In the genomic region with DNA sequence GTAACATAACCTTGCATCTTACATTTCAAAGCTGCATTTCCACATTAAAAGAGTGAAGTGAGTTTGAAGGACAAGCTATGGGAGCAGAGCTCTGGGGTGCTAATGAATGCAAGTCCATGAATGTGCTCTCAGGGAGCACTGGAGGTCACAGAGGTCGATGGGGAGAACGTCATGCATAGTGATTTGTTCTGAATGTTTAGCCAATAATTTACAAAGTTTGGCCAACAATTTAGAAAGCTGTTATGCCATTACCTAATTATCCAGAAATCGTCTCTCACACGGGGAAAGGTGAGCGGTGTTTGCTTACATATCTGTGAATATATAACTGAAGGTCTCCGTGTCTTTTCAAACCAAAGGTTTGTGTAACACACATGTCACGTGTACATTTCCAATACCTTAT, we compare ENCODE assay signal across 18 mouse cellular contexts. TPM values are rescaled to one million over a fixed set of nuclear protein-coding genes. Genes with fewer than 3 reads are reported as not detected.
DNase-seq lines count a peak whose midpoint lies in the region; TF ChIP-seq lines count a peak whose summit lies in the region.
"Had no signal": no experiment of that assay in that cellular context is flagged by ENCODE, and none has a peak within 500 bp of the region (broad histone marks: within the 10 kb centered on the region; RNA-seq: fewer than 3 reads in every experiment).

No protein-coding gene starts in this region.

- H3K4me1 ChIP-seq in liver, adult 2 months (ENCODE audit: control insufficient read depth, insufficient read depth, low read length) = peaks cover 6% of the 10 kb centered on the region

- H3K27me3 ChIP-seq in liver, adult 2 months (ENCODE audit: control insufficient read depth, insufficient read depth, low read length) = no peaks in the 10 kb centered on the region
- H3K27me3 ChIP-seq: heart, embryonic 13.5 days had no signal

- DNase-seq in cerebellum, adult 9-10 months = peak; percentile 16
- DNase-seq in cerebellum, adult 11-12 months = no peak
- DNase-seq in liver, adult 2 months (ENCODE audit: extremely low read depth, low read depth, low spot score) = peak; percentile 96
- DNase-seq in liver = no peak
- DNase-seq in kidney, postnatal 14 days = peak; percentile 88
- DNase-seq in right cerebral cortex, postnatal 36 days (ENCODE audit: low spot score in 2 of 2) = no peak
- DNase-seq in gastrocnemius, adult 8-10 months (ENCODE audit: low spot score in 2 of 2) = no peak
- DNase-seq: adrenal gland, postnatal 10 days; B cell, adult 2 months; cerebellum, adult 18-20 months; cerebellum, postnatal 10 days; gastrocnemius, adult 2 months; gastrocnemius, postnatal 36 days; heart, adult 11 months; heart, postnatal 36 days had no signal

- no peak overlapping the region for H3K27ac ChIP-seq in liver, adult 2 months (replicated peaks; ENCODE audit: insufficient read depth, low read depth, low read length)
- H3K27ac ChIP-seq: embryonic facial prominence, embryonic 10.5 days; gastrocnemius, adult 2 months; heart, embryonic 13.5 days had no signal

- no peak for TF ChIP-seq POLR2A in liver, adult 2 months (IDR thresholded peaks at IDR 0.05; ENCODE audit: extremely low read depth, insufficient read depth, low read length)

- H3K9ac ChIP-seq in liver, adult 2 months (ENCODE audit: low read depth, low read length) = no peak overlapping the region
- H3K9ac ChIP-seq: heart, embryonic 13.5 days had no signal

- H3K36me3 ChIP-seq in liver, adult 2 months (ENCODE audit: control insufficient read depth, insufficient read depth, low read length) = no peaks in the 10 kb centered on the region
- H3K36me3 ChIP-seq: embryonic facial prominence, embryonic 10.5 days; G1E; heart, embryonic 13.5 days had no signal

- H3K4me3 ChIP-seq in liver, adult 2 months (ENCODE audit: insufficient read depth, low read depth, low read length) = no peak overlapping the region
- H3K4me3 ChIP-seq: embryonic facial prominence, embryonic 10.5 days; gastrocnemius, adult 2 months; heart, embryonic 13.5 days had no signal

- H3K79me2 ChIP-seq in liver, adult 2 months (ENCODE audit: control insufficient read depth, insufficient read depth, low read length) = no peaks in the 10 kb centered on the region

- WGBS in liver, adult 2 months = 29% methylated on average over 7 of the region's 7 CpGs

- TF ChIP-seq CTCF in liver, adult 2 months (IDR thresholded peaks at IDR 0.05; ENCODE audit: low read depth, low read length) = no peak

RNA-seq across cellular contexts. Expression of a gene that starts 2.8 kb away (rescaled TPM):
- 6.5 and 7.6 TPM in 2 replicates for total RNA-seq in liver, adult 2 months (2014; rRNA removed)
- polyA plus RNA-seq in liver, adult 2 months (2012; rRNA removed) = 5.3 and 7.8 TPM in 2 replicates
- total RNA-seq in gastrocnemius, adult 8-10 months (2022) = 1 to 10 TPM in 2 of 4 experiments, under 1 TPM in 2; 0.63 to 1.8 (median 0.99) TPM
- total RNA-seq: G1E had no signal
- polyA plus RNA-seq: G1E had no signal

Comparison
In these comparisons a context has a peak if more than half of its experiments do, and no peak if none do; other contexts are left out.
1. DNase-seq: peak in cerebellum, adult 9-10 months (single experiment), liver, adult 2 months (single experiment) and kidney, postnatal 14 days (single experiment); none in cerebellum, adult 11-12 months (single experiment), liver (single experiment), right cerebral cortex, postnatal 36 days (0 of 2) and gastrocnemius, adult 8-10 months (0 of 2).